10 mouse cellular contexts compared by ENCODE assay signal in genomic region chr6:120773149-120773628, GRCm38 (mm10). TPM values are rescaled to one million over a fixed set of nuclear protein-coding genes. Genes with fewer than 3 reads are reported as not detected.
DNase-seq lines count a peak whose midpoint lies in the region; ATAC-seq and TF ChIP-seq lines count a peak whose summit lies in the region.
"Had no signal": no experiment of that assay in that cellular context is flagged by ENCODE, and none has a peak within 500 bp of the region (broad histone marks: within the 10 kb centered on the region; RNA-seq: fewer than 3 reads in every experiment).

Gene Slc25a18 (plus strand): TSS chr6:120773578.

- ATAC-seq in forebrain, embryonic 11.5 days (replicated peaks; ENCODE audit: low FRiP score): peak; percentile 67
- ATAC-seq in heart, embryonic 12.5 days (ENCODE audit: insufficient number of reproducible peaks, low FRiP score): no peak

- no peaks in the 10 kb centered on the region for H3K9me3 ChIP-seq in forebrain, embryonic 11.5 days (ENCODE audit: control insufficient read depth, low read length)
- no peaks in the 10 kb centered on the region for H3K9me3 ChIP-seq in heart, embryonic 12.5 days (replicated peaks)

- WGBS in forebrain, embryonic 11.5 days: 29% methylated on average over 5 of the region's 5 CpGs
- 70% methylated on average over 5 of the region's 5 CpGs for WGBS in heart, embryonic 12.5 days

- TF ChIP-seq POLR2A in myocyte (IDR thresholded peaks at IDR 0.05; ENCODE audit: insufficient read length, low read depth): no peak

- H3K36me3 ChIP-seq in forebrain, embryonic 11.5 days (ENCODE audit: control insufficient read depth, insufficient read depth, low read length): no peaks in the 10 kb centered on the region; the same call in 1 of the 2 replicates
- no peaks in the 10 kb centered on the region for H3K36me3 ChIP-seq in myocyte (ENCODE audit: control insufficient read depth, insufficient read depth)
- H3K36me3 ChIP-seq in heart, embryonic 12.5 days: no peaks in the 10 kb centered on the region

- no peak within 1 kb of the TSS for H3ac ChIP-seq in myocyte (ENCODE audit: control insufficient read depth, insufficient read length)

- peaks cover 9% of the 10 kb centered on the region; the same call in 1 of the 2 replicates for H3K4me1 ChIP-seq in forebrain, embryonic 11.5 days (replicated peaks; ENCODE audit: control insufficient read depth, insufficient read depth, low read length)
- H3K4me1 ChIP-seq in heart, embryonic 12.5 days (replicated peaks): peaks cover 15% of the 10 kb centered on the region

- peak within 1 kb of the TSS; percentile 72; the same call in 1 of the 2 replicates for H3K27ac ChIP-seq in forebrain, embryonic 11.5 days (ENCODE audit: low read depth, low read length)
- H3K27ac ChIP-seq in heart, embryonic 12.5 days (ENCODE audit: poor library complexity, severe bottlenecking): no peak within 1 kb of the TSS

- no peaks in the 10 kb centered on the region for H3K79me2 ChIP-seq in myocyte (ENCODE audit: control insufficient read depth, insufficient read depth)

- DNase-seq in layer of hippocampus, adult 11-12 months (ENCODE audit: low spot score): peak; percentile 53
- no peak for DNase-seq in layer of hippocampus, adult 9-10 months (ENCODE audit: low spot score)
- DNase-seq in forebrain, embryonic 11.5 days (ENCODE audit: low spot score): peak; percentile 58
- peak; percentile 45 to 55 for DNase-seq in layer of hippocampus, postnatal 10 days (ENCODE audit: low spot score in 2 of 2)
- no peak for DNase-seq in spleen, adult 18-20 months
- DNase-seq in natural killer cell, adult 2 months (ENCODE audit: low spot score in 2 of 2): no peak
- DNase-seq: kidney, adult 2 months; lung, embryonic 14.5 days had no signal

- no peak within 1 kb of the TSS for H3K4me3 ChIP-seq in forebrain, embryonic 11.5 days (ENCODE audit: low read depth, low read length)
- no peak within 1 kb of the TSS for H3K4me3 ChIP-seq in myocyte
- no peak within 1 kb of the TSS for H3K4me3 ChIP-seq in heart, embryonic 12.5 days

- no peaks in the 10 kb centered on the region for H3K27me3 ChIP-seq in forebrain, embryonic 11.5 days (ENCODE audit: control insufficient read depth, insufficient read depth, low read length)
- H3K27me3 ChIP-seq in myocyte (ENCODE audit: control insufficient read depth, insufficient read depth, insufficient read length): no peaks in the 10 kb centered on the region
- H3K27me3 ChIP-seq in heart, embryonic 12.5 days (replicated peaks): no peaks in the 10 kb centered on the region

- no peak within 1 kb of the TSS for H3K4me2 ChIP-seq in forebrain, embryonic 11.5 days (ENCODE audit: low read depth, low read length, severe bottlenecking)
- H3K4me2 ChIP-seq in myocyte (ENCODE audit: low read depth): peak within 1 kb of the TSS; percentile 54
- no peak within 1 kb of the TSS for H3K4me2 ChIP-seq in heart, embryonic 12.5 days
- H3K4me2 ChIP-seq: lung, embryonic 14.5 days had no signal

- H3K9ac ChIP-seq in forebrain, embryonic 11.5 days (ENCODE audit: low read length): peak within 1 kb of the TSS; percentile 35
- H3K9ac ChIP-seq in heart, embryonic 12.5 days: no peak within 1 kb of the TSS
- H3K9ac ChIP-seq: lung, embryonic 14.5 days had no signal

TF ChIP-seq in myocyte, 11 proteins besides CTCF, POLR2A, EP300 and RAD21:
- TF ChIP-seq MYOG (IDR thresholded peaks at IDR 0.05; ENCODE audit: control insufficient read depth in 1 of 3, insufficient read depth in 1 of 3, insufficient read length in 2 of 3, low read depth in 2 of 3) (no peak), SRF (IDR thresholded peaks at IDR 0.05; ENCODE audit: control insufficient read depth, insufficient read length, low read depth) (no peak)

RNA-seq across cellular contexts. Expression of gene Slc25a18, which starts in this region (rescaled TPM):
- polyA plus RNA-seq in forebrain, embryonic 11.5 days (2014; fragmentation: Nextera tagmentation; extraction: Ambion mirVana): 0.45 and 0.47 TPM in 2 replicates
- 10 to 100 TPM; 42.8 to 46.3 TPM for total RNA-seq in layer of hippocampus, postnatal 10 days (2021)
- polyA plus RNA-seq in myocyte (2012; fragmentation: generic; extraction: Trizol): 0.07 TPM
- 0.28 TPM in 1 of 2 replicates, not detected in the other for polyA plus RNA-seq in heart, embryonic 12.5 days (2016; fragmentation: Nextera tagmentation; extraction: Ambion mirVana)

Comparison
In these comparisons a context has a peak if more than half of its experiments do, and no peak if none do; other contexts are left out.
1. DNase-seq: peak in layer of hippocampus, adult 11-12 months (single experiment) and layer of hippocampus, postnatal 10 days (2 of 2); none in layer of hippocampus, adult 9-10 months (single experiment), spleen, adult 18-20 months (0 of 2) and natural killer cell, adult 2 months (0 of 2).
2. Peak in DNase-seq, ATAC-seq, H3K27ac ChIP-seq and H3K9ac ChIP-seq in forebrain, embryonic 11.5 days; RNA of the gene not detected or under 1 TPM.